Mouse (Mus musculus) lung, adult 2 months (tissue): Measurements from ENCODE around the gene Eif4enif1.
"Not testable (repeated sequence)": the region's sequence is repeated elsewhere in the genome, so short reads cannot be mapped to it uniquely, and the experiment has no call there.

Experiments
- CTCF ChIP-seq: fragments of 200-500 bp; IDR thresholded peaks from 2 replicates; pipeline ENCODE4 v1.5.1; 2011; ENCODE audit warnings: mild to moderate bottlenecking, low read length, control low read depth; ENCODE audit not compliant: insufficient read depth
- POLR2A ChIP-seq: fragments of 200-500 bp; IDR thresholded peaks from 2 replicates; pipeline ENCODE4 v1.6.1; 2011; ENCODE audit warnings: low read depth, mild to moderate bottlenecking, control low read depth, low read length, borderline replicate concordance; ENCODE audit errors: extremely low read depth

DNA sequence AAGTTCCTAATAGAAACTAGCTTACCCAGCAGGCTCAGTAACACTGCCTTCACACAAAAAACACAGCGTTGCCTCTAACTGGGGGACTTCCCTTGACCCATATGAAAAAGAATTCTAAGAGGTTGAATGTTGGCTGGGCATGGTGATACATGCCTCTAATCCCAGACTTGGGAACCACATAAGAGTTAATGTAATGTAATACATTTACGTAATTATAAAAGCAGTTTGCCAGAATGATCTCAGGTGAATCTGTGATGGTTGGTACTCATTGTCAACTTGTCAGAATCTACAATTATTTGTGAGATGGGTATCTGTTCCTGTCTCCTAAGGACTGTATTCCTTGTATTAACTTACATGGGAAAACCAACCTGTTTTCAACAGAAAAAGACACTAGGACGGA lies 45.2 kb upstream of the Eif4enif1 start:
- not testable (repeated sequence) for TF ChIP-seq CTCF, POLR2A
